Mouse (Mus musculus) megakaryocyte, embryonic 14.5 days (primary cell): Measurements from ENCODE around the gene Nthl1.

Source experiments
- FLI1 ChIP-seq: IDR thresholded peaks from 2 replicates; pipeline ENCODE4 v1.6.1; 2012; ENCODE audit warnings: low read length, inconsistent platforms, mixed read lengths
- GATA1 ChIP-seq: IDR thresholded peaks from 3 replicates; pipeline ENCODE4 v1.6.1; 2012; ENCODE audit warnings: mixed read lengths, low read length, inconsistent platforms, borderline replicate concordance

DNA sequence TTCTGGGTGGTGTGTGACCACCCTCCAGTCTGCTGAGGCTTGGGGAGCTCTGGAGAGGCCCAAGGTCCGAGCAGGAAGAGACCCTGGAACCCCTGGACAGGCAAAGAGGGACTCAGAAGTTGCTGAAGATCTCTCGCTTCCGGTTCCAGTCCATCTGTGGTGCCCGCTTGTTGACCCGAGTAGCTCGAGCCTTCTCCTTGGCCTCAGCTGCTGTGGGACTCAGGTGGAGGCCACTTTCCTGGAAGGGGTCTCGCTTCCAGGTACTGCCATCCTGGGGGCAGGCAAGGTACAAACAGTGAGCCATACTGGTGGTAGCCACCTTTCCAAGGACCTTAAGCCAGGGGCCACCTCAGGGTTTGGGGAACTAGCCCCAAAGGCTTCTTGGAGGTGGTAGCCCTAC, 7.6 kb downstream of the Nthl1 start:
- TF ChIP-seq GATA1: no peak
- TF ChIP-seq FLI1: no peak
